Mouse (Mus musculus) neural tube, embryonic 14.5 days (tissue): ENCODE results near the gene Gm20532. TPM values are rescaled to one million over a fixed set of nuclear protein-coding genes. Genes with fewer than 3 reads are reported as not detected.

Source experiments
- ATAC-seq: fragments of 200-750 bp; cut with Nextera tagmentation; 2 replicates; pipeline ENCODE4 v1.8.0; 2017; ENCODE audit warnings: low read depth, mild to moderate bottlenecking, moderate TSS enrichment, moderate library complexity
- H3K27ac ChIP-seq: fragments of 300-500 bp; sonication (generic); 2 replicates; pipeline ENCODE4 v1.5.1; 2014; ENCODE audit warnings: low read depth, mild to moderate bottlenecking, control low read depth, low read length, moderate library complexity, mixed read lengths
- H3K27me3 ChIP-seq: fragments of 300-500 bp; sonication (generic); 2 replicates; pipeline ENCODE4 v1.6.1; 2014; ENCODE audit warnings: low read length; ENCODE audit not compliant: control insufficient read depth, insufficient read depth
- H3K36me3 ChIP-seq: fragments of 300-500 bp; sonication (generic); 2 replicates; pipeline ENCODE4 v1.6.1; 2014; ENCODE audit warnings: low read length, mixed read lengths; ENCODE audit not compliant: control insufficient read depth, insufficient read depth
- H3K4me1 ChIP-seq: fragments of 300-500 bp; sonication (generic); 2 replicates; pipeline ENCODE4 v1.6.1; 2014; ENCODE audit warnings: low read length; ENCODE audit not compliant: control insufficient read depth, insufficient read depth
- H3K4me2 ChIP-seq: fragments of 300-500 bp; sonication (generic); 2 replicates; pipeline ENCODE4 v1.6.1; 2014; ENCODE audit warnings: mild to moderate bottlenecking, low read depth, low read length, control low read depth
- H3K4me3 ChIP-seq: fragments of 300-500 bp; sonication (generic); 2 replicates; pipeline ENCODE4 v1.5.1; 2014; ENCODE audit warnings: low read depth, low read length, control low read depth, mixed read lengths
- H3K9ac ChIP-seq: fragments of 300-500 bp; sonication (generic); replicated peaks from 2 replicates; pipeline ENCODE4 v1.6.1; 2014; ENCODE audit warnings: low read depth, mild to moderate bottlenecking, control low read depth, low read length, mixed read lengths
- H3K9me3 ChIP-seq: fragments of 300-500 bp; sonication (generic); 2 replicates; pipeline ENCODE4 v1.6.1; 2016; ENCODE audit warnings: low read length; ENCODE audit not compliant: control insufficient read depth
- WGBS: fragments of 180-500 bp; shearing (Covaris S2); extraction: QIAGEN DNeasy Blood & Tissue Kit; methylation state at CpG from one replicate; pipeline ENCODE4 v1.1.7; 2014; 5-methylcytosine and 5-hydroxymethylcytosine counted together
- polyA plus RNA-seq: library from polyadenylated mRNA; unstranded; fragments of >200 nt; fragmentation: Nextera tagmentation; extraction: Ambion mirVana; gene quantifications from 2 replicates; pipeline ENCODE4 v1.2.1, GENCODE M21; 2014

The Gm20532 gene
- not detected in 2 replicates for polyA plus RNA-seq

GRCm38 (mm10) chr2:26586294-26587043 lies at the start of gene Gm20532:
Gm20532 (plus strand) TSS chr2:26586639.
- Histone ChIP-seq H3K9me3 (no peaks in the 10 kb centered on the region), H3K27me3 (no peaks in the 10 kb centered on the region), H3K4me3 (peak within 1 kb of the TSS; percentile 51), H3K4me2 (peak within 1 kb of the TSS; percentile 58), H3K4me1 (peaks cover 4% of the 10 kb centered on the region; the same call in 1 of the 2 replicates), H3K36me3 (no peaks in the 10 kb centered on the region), H3K9ac (peak within 1 kb of the TSS; percentile 69), H3K27ac (peak within 1 kb of the TSS; percentile 39)
- WGBS = 1% methylated on average over 51 of the region's 65 CpGs
- ATAC-seq = peak; percentile 82

- 69% methylated on average over 2 of the region's 2 CpGs for WGBS
- Histone ChIP-seq H3K4me3 (no peak overlapping the region), H3K27me3 (no peaks in the 10 kb centered on the region), H3K36me3 (no peaks in the 10 kb centered on the region), H3K9me3 (no peaks in the 10 kb centered on the region), H3K27ac (no peak overlapping the region), H3K4me2 (no peak overlapping the region), H3K4me1 (peaks cover 12% of the 10 kb centered on the region), H3K9ac (no peak overlapping the region)
- ATAC-seq = no peak
Measured at GRCm38 (mm10) chr2:26539516-26539915, 46.9 kb upstream of the Gm20532 start.

- H3K9ac ChIP-seq = no peak overlapping the region
- 20% methylated on average over 7 of the region's 7 CpGs for WGBS
- H3K4me1 ChIP-seq = peaks cover 8% of the 10 kb centered on the region
- H3K9me3 ChIP-seq = no peaks in the 10 kb centered on the region
- H3K27me3 ChIP-seq = no peaks in the 10 kb centered on the region
- H3K4me3 ChIP-seq = no peak overlapping the region
- no peak overlapping the region for H3K4me2 ChIP-seq
- no peak for ATAC-seq
- no peak overlapping the region; the same call in 1 of the 2 replicates for H3K27ac ChIP-seq
- H3K36me3 ChIP-seq = no peaks in the 10 kb centered on the region
Measured at GRCm38 (mm10) chr2:26540721-26541120, 45.7 kb upstream of the Gm20532 start.

GRCm38 (mm10) chr2:26541258-26541910 lies 45.1 kb upstream of the Gm20532 start:
- H3K4me1 ChIP-seq = peaks cover 8% of the 10 kb centered on the region
- peak overlapping the region; percentile 34; the same call in 1 of the 2 replicates for H3K27ac ChIP-seq
- H3K9ac ChIP-seq = no peak overlapping the region
- H3K27me3 ChIP-seq = no peaks in the 10 kb centered on the region
- ATAC-seq = peak; percentile 52
- 34% methylated on average over 9 of the region's 9 CpGs for WGBS
- H3K9me3 ChIP-seq = no peaks in the 10 kb centered on the region
- no peak overlapping the region for H3K4me3 ChIP-seq
- H3K4me2 ChIP-seq = no peak overlapping the region
- H3K36me3 ChIP-seq = no peaks in the 10 kb centered on the region

- no peak overlapping the region for H3K27ac ChIP-seq
- H3K27me3 ChIP-seq = no peaks in the 10 kb centered on the region
- H3K4me3 ChIP-seq = no peak overlapping the region
- H3K9ac ChIP-seq = no peak overlapping the region
- H3K9me3 ChIP-seq = no peaks in the 10 kb centered on the region
- no peak overlapping the region for H3K4me2 ChIP-seq
- no peaks in the 10 kb centered on the region for H3K36me3 ChIP-seq
- WGBS = 63% methylated on average over 4 of the region's 4 CpGs
- no peak for ATAC-seq
- H3K4me1 ChIP-seq = peaks cover 10% of the 10 kb centered on the region
Measured at GRCm38 (mm10) chr2:26543155-26543554, 43.3 kb upstream of the Gm20532 start.

- H3K27me3 ChIP-seq = no peaks in the 10 kb centered on the region
- H3K4me2 ChIP-seq = no peak overlapping the region
- no peak overlapping the region for H3K9ac ChIP-seq
- ATAC-seq = no peak
- whole genome bisulfite sequencing = 94% methylated on average over 8 of the region's 8 CpGs
- no peak overlapping the region for H3K27ac ChIP-seq
- no peaks in the 10 kb centered on the region for H3K36me3 ChIP-seq
- no peak overlapping the region for H3K4me3 ChIP-seq
- peaks cover 10% of the 10 kb centered on the region for H3K4me1 ChIP-seq
- no peaks in the 10 kb centered on the region for H3K9me3 ChIP-seq
Measured at GRCm38 (mm10) chr2:26543768-26544167, 42.7 kb upstream of the Gm20532 start.

- Histone ChIP-seq H3K4me2 (no peak overlapping the region), H3K9ac (no peak overlapping the region), H3K36me3 (no peaks in the 10 kb centered on the region), H3K27ac (no peak overlapping the region), H3K9me3 (no peaks in the 10 kb centered on the region), H3K4me1 (peaks cover 10% of the 10 kb centered on the region), H3K27me3 (no peaks in the 10 kb centered on the region), H3K4me3 (no peak overlapping the region)
- 61% methylated on average over 3 of the region's 3 CpGs for WGBS
- ATAC-seq = no peak
Measured at GRCm38 (mm10) chr2:26544265-26544664, 42.2 kb upstream of the Gm20532 start.

- H3K4me1 ChIP-seq = peaks cover 13% of the 10 kb centered on the region; the same call in 1 of the 2 replicates
- H3K36me3 ChIP-seq = no peaks in the 10 kb centered on the region
- H3K27me3 ChIP-seq = no peaks in the 10 kb centered on the region
- no peak overlapping the region for H3K27ac ChIP-seq
- WGBS = 42% methylated on average over 2 of the region's 2 CpGs
- H3K9me3 ChIP-seq = no peaks in the 10 kb centered on the region
- no peak overlapping the region for H3K9ac ChIP-seq
- H3K4me2 ChIP-seq = no peak overlapping the region
- no peak overlapping the region for H3K4me3 ChIP-seq
- ATAC-seq = no peak
Measured at GRCm38 (mm10) chr2:26547481-26547880, 39.0 kb upstream of the Gm20532 start.

- Histone ChIP-seq H3K9ac (no peak overlapping the region), H3K9me3 (no peaks in the 10 kb centered on the region), H3K4me1 (peaks cover 13% of the 10 kb centered on the region; the same call in 1 of the 2 replicates), H3K36me3 (no peaks in the 10 kb centered on the region), H3K27me3 (no peaks in the 10 kb centered on the region), H3K27ac (no peak overlapping the region), H3K4me2 (no peak overlapping the region), H3K4me3 (no peak overlapping the region)
- 76% methylated on average over 10 of the region's 10 CpGs for WGBS
- ATAC-seq = no peak
Measured at GRCm38 (mm10) chr2:26549801-26550200, 36.6 kb upstream of the Gm20532 start.
